Mouse (Mus musculus): ENCODE measurements around the gene Slc16a9. TPM values are rescaled to one million over a fixed set of nuclear protein-coding genes. Genes with fewer than 3 reads are reported as not detected.

Gene Slc16a9
- polyA plus RNA-seq, 1 experiment, result 1.5 TPM

DNA sequence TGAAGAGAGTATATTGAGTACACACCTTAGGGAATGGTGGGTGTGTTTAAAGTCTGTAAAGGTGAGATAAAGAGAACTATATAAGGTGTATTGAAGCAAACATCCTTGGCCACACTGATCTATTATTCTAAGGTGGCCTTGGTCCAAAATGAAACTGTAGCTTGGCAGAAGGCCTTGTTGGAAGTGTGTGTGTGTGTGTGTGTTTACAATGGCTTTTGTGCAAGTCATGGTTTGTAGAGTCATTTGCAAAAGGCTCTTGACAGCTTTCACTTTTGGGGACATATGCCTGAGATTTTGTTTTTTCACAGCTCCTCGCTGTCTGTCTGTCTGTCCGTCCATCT is 24.5 kb downstream of the Slc16a9 start:
- TF ChIP-seq POLR2A (IDR thresholded peaks at IDR 0.05; ENCODE audit: borderline replicate concordance, control insufficient read depth, low read depth, low read length) (no peak), CTCF (IDR thresholded peaks at IDR 0.05; ENCODE audit: control insufficient read depth, insufficient read depth, low read length) (no peak)

DNA sequence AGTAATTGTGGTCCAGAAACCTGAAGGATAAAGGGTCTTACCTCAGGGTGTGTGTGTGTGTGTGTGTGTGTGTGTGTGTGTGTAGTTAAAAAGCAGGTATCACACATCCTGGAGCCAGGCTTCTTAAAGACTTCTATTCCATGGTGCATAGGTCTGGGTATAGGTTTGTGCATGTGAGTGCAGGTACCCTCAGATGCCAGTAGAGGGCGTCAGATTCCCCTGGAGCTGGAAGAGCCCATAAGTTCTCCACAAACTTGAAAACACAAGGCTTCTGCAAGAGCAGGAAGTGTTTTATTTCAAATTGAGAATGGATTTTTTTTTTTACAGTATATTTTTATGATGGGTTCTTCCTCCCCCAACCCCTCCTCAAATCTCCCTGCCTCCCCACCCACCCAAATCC is 31.8 kb downstream of the Slc16a9 start:
- Histone ChIP-seq H3K27ac (ENCODE audit: control insufficient read depth, insufficient read depth, low read depth, low read length, poor library complexity) (no peak overlapping the region), H3K4me3 (replicated peaks; ENCODE audit: control insufficient read depth, low read depth, low read length) (no peak overlapping the region), H3K4me1 (ENCODE audit: control insufficient read depth, insufficient read depth, low read length) (no peaks in the 10 kb centered on the region)
- TF ChIP-seq CTCF (IDR thresholded peaks at IDR 0.05; ENCODE audit: control insufficient read depth, insufficient read depth, low read length), result no peak
- TF ChIP-seq POLR2A (IDR thresholded peaks at IDR 0.05; ENCODE audit: borderline replicate concordance, control insufficient read depth, low read depth, low read length), result no peak
- 75% methylated on average over 1 of the region's 1 CpGs for WGBS

More for the DNA sequence above, 24.5 kb downstream of the Slc16a9 start:
- Histone ChIP-seq H3K4me3 (replicated peaks; ENCODE audit: control insufficient read depth, low read depth, low read length) (no peak overlapping the region), H3K4me1 (ENCODE audit: control insufficient read depth, insufficient read depth, low read length) (no peaks in the 10 kb centered on the region), H3K27ac (ENCODE audit: control insufficient read depth, insufficient read depth, low read depth, low read length, poor library complexity) (no peak overlapping the region)
- WGBS, result 76% methylated on average over 2 of the region's 2 CpGs

DNA sequence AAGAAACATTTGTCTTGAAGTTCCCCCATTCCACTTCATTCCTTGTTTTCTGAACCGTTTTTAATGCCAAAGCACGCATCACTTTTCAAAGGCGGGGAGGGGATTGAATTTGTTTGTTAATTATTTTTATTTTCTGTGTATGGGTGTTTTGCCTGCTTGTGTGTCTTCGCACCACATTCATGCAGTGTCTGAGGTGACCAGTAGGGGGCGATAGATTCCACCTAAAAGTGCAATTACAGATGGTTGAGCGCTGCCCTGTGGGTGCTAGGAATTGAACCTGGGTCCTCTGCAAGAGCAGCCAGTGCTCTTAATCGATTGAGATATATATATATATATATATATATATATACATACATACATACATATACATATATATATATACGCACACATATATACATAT is 34.4 kb downstream of the Slc16a9 start:
- TF ChIP-seq CTCF (IDR thresholded peaks at IDR 0.05; ENCODE audit: control insufficient read depth, insufficient read depth, low read length) (peak; percentile 29; the same call in 1 of the 2 replicates), POLR2A (IDR thresholded peaks at IDR 0.05; ENCODE audit: borderline replicate concordance, control insufficient read depth, low read depth, low read length) (no peak)
- WGBS, result 81% methylated on average over 8 of the region's 8 CpGs
- Histone ChIP-seq H3K4me3 (replicated peaks; ENCODE audit: control insufficient read depth, low read depth, low read length) (no peak overlapping the region), H3K27ac (ENCODE audit: control insufficient read depth, insufficient read depth, low read depth, low read length, poor library complexity) (no peak overlapping the region), H3K4me1 (ENCODE audit: control insufficient read depth, insufficient read depth, low read length) (no peaks in the 10 kb centered on the region)

DNA sequence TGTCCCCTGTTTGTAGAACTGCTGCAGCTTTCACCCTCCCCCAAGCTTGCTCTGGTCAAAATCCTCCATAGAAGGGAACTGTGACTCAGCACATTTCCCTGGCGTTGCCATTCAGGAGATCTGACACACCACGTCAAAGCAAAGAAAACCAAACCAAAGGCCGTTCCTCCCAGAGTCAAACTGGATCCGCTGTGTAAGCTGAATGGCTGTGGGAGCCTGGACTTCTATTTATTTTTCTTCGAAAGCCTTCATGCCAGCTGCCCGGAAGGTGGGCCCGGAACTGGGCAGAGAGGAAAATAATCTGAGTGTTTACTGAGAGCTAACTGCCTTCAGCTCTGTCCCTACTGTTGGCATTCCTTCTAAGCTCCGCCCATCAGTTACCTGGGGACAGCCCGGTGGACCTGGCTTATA is 42.9 kb downstream of the Slc16a9 start:
- Histone ChIP-seq H3K27ac (ENCODE audit: control insufficient read depth, insufficient read depth, low read depth, low read length, poor library complexity) (no peak overlapping the region), H3K4me1 (ENCODE audit: control insufficient read depth, insufficient read depth, low read length) (peaks cover 2% of the 10 kb centered on the region; the same call in 1 of the 2 replicates), H3K4me3 (replicated peaks; ENCODE audit: control insufficient read depth, low read depth, low read length) (no peak overlapping the region)
- TF ChIP-seq CTCF (IDR thresholded peaks at IDR 0.05; ENCODE audit: control insufficient read depth, insufficient read depth, low read length) (no peak), POLR2A (IDR thresholded peaks at IDR 0.05; ENCODE audit: borderline replicate concordance, control insufficient read depth, low read depth, low read length) (no peak)
- WGBS, result 13% methylated on average over 9 of the region's 9 CpGs

DNA sequence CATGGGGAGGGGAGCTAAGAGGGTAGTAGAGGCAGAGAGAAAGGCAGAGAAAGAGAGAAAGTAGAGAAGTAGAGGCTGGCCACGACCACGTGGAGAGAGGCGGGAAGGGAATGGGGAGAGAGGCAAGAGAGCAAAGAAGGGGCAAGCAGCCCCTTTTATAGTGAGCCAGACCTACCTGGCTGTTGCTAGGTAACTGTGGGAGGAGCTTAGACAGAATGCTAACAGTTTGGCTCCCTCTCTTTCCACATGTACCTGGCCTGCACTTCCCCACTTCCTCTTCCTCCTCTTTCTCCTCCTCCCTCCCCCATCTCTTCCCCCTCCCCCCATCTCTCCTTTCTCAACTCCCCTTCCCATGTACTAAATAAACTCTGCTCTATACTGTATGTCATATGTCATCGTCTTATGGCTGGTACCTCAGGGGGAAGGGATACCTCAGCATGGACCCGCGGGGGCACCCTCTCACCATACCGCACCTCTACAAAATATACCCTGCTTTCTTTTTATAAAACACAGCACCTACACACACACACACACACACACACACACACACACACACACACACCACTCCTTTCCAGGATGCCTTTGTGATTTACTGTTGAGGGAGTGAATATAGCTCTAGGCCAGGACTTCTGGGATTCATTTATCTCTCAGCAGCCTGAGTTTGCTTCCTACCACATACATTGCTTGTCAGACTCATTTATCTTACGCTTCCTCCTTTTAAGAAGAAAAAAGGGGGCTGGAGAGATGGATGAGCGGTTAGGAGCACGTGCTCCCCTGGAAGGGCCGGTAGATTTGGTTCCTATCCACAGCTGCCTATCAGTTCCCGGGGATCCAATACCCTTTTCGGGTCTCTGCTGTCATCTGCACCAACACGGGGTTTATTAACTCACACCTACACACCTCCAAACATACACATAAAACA is 43.8 kb downstream of the Slc16a9 start:
- WGBS, result 65% methylated on average over 14 of the region's 14 CpGs
- Histone ChIP-seq H3K27ac (ENCODE audit: control insufficient read depth, insufficient read depth, low read depth, low read length, poor library complexity) (no peak overlapping the region), H3K4me1 (ENCODE audit: control insufficient read depth, insufficient read depth, low read length) (peaks cover 2% of the 10 kb centered on the region; the same call in 1 of the 2 replicates), H3K4me3 (replicated peaks; ENCODE audit: control insufficient read depth, low read depth, low read length) (no peak overlapping the region)
- TF ChIP-seq CTCF (IDR thresholded peaks at IDR 0.05; ENCODE audit: control insufficient read depth, insufficient read depth, low read length) (no peak), POLR2A (IDR thresholded peaks at IDR 0.05; ENCODE audit: borderline replicate concordance, control insufficient read depth, low read depth, low read length) (no peak)

DNA sequence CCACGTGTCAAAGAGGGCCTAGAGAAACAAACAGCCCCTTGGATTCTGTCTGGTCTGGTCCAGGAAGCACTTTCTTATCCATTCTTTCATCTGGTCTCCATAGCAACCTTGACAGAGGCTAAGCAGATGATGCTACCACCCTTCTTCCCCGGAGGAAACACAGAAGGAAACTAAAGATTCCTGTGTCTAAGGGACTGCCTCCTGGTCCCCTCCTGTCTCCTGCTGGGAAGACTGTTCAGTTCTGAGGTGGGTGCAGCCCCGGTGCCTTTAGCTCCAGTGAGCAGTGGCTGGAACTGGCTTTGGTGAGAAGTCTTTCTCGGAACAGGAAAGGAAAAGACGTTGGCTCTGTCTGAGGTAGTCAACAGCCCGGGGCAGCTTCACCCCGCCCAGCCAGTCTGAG is 47.1 kb downstream of the Slc16a9 start:
- Histone ChIP-seq H3K4me3 (replicated peaks; ENCODE audit: control insufficient read depth, low read depth, low read length) (no peak overlapping the region), H3K27ac (ENCODE audit: control insufficient read depth, insufficient read depth, low read depth, low read length, poor library complexity) (no peak overlapping the region), H3K4me1 (ENCODE audit: control insufficient read depth, insufficient read depth, low read length) (peaks cover 2% of the 10 kb centered on the region; the same call in 1 of the 2 replicates)
- TF ChIP-seq POLR2A (IDR thresholded peaks at IDR 0.05; ENCODE audit: borderline replicate concordance, control insufficient read depth, low read depth, low read length) (no peak), CTCF (IDR thresholded peaks at IDR 0.05; ENCODE audit: control insufficient read depth, insufficient read depth, low read length) (no peak)
- 45% methylated on average over 7 of the region's 7 CpGs for WGBS

DNA sequence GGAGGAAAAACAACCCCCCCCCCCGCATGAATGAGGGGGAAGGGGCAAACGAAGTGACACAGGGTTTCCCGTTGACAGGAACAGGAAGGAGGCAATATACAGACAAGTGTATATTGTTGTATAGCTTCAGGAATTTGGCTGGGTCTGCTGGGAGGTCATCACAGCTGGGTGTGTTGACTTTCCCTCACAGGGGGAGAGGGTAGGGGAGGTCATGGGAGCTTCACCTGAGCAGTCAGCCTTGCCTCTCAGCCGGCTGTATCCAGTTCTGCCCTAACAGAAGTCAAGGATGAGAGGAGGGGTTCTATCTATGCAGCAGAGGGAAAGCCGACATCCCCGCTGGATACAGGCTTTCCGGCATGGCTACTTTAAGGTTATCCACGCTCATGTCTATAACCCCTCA is 49.2 kb downstream of the Slc16a9 start:
- Histone ChIP-seq H3K4me3 (replicated peaks; ENCODE audit: control insufficient read depth, low read depth, low read length) (no peak overlapping the region), H3K4me1 (ENCODE audit: control insufficient read depth, insufficient read depth, low read length) (no peaks in the 10 kb centered on the region), H3K27ac (ENCODE audit: control insufficient read depth, insufficient read depth, low read depth, low read length, poor library complexity) (no peak overlapping the region)
- WGBS, result 59% methylated on average over 8 of the region's 8 CpGs
- no peak for TF ChIP-seq CTCF (IDR thresholded peaks at IDR 0.05; ENCODE audit: control insufficient read depth, insufficient read depth, low read length)
- no peak for TF ChIP-seq POLR2A (IDR thresholded peaks at IDR 0.05; ENCODE audit: borderline replicate concordance, control insufficient read depth, low read depth, low read length)

DNA sequence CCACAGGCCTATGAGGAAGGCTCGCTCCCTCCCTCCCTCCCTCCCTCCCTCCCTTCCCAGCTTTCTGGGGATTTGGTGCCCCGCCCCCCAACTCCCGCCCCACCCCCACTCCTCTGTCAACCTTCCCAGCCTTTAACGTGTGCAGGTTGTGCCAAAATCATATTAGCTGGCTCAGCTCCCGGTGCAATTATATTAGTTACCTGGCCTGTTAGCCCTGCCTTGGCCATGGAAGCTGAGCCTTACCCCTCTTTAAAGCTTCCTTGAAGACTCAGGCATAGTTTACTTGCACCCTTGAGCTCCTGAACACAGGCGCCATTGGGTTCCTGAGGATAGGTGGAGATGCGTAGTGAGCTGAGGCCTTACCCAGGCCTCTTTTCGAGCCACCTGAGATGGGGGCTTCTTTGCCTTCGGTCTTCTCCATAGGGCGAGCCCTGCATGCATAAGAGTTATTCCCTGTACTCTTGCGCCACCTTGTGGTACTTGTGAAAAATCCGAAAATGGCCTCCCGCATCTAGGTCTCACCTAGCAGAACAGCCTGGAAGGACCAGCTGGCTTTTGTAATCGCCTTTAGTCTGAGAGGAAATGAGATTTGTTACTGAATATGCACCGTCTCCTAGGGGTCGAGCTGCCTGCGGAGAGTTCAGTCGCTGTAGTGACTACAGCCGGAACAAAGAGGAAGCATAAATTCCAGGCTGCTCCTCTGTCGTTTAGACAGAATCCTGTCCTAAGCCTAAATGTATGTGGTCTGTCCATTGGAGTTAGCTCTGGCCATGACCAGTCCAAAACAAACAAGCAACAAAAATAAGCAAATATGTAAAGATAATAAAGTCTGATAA is 51.8 kb downstream of the Slc16a9 start:
- Histone ChIP-seq H3K4me1 (ENCODE audit: control insufficient read depth, insufficient read depth, low read length) (no peaks in the 10 kb centered on the region), H3K27ac (ENCODE audit: control insufficient read depth, insufficient read depth, low read depth, low read length, poor library complexity) (no peak overlapping the region), H3K4me3 (replicated peaks; ENCODE audit: control insufficient read depth, low read depth, low read length) (no peak overlapping the region)
- TF ChIP-seq POLR2A (IDR thresholded peaks at IDR 0.05; ENCODE audit: borderline replicate concordance, control insufficient read depth, low read depth, low read length) (no peak), CTCF (IDR thresholded peaks at IDR 0.05; ENCODE audit: control insufficient read depth, insufficient read depth, low read length) (peak; percentile 69)
- 11% methylated on average over 20 of the region's 20 CpGs for whole genome bisulfite sequencing
